Mouse (Mus musculus) embryonic facial prominence, embryonic 14.5 days (tissue): ENCODE results near the gene Tubb4a. TPM values are rescaled to one million over a fixed set of nuclear protein-coding genes. Genes with fewer than 3 reads are reported as not detected.
"Not testable (repeated sequence)": the region's sequence is repeated elsewhere in the genome, so short reads cannot be mapped to it uniquely, and the experiment has no call there.

ENCODE experiments used
- ATAC-seq: fragments of 200-750 bp; cut with Nextera tagmentation; 2 replicates; pipeline ENCODE4 v1.8.0; 2017; ENCODE audit warnings: low read depth, moderate number of reproducible peaks, moderate TSS enrichment
- DNase-seq: peaks from one replicate; pipeline ENCODE4 v3.0.0-alpha.2; 2015; ENCODE audit warnings: low spot score
- H3K27ac ChIP-seq: fragments of 300-500 bp; sonication (generic); replicated peaks from 2 replicates; pipeline ENCODE4 v1.5.1; 2014; ENCODE audit warnings: low read depth, mild to moderate bottlenecking, low read length, moderate library complexity
- H3K27me3 ChIP-seq: fragments of 300-500 bp; sonication (generic); replicated peaks from 2 replicates; pipeline ENCODE4 v1.6.1; 2014; ENCODE audit warnings: low read length; ENCODE audit not compliant: control insufficient read depth, insufficient read depth
- H3K36me3 ChIP-seq: fragments of 300-500 bp; sonication (generic); 2 replicates; pipeline ENCODE4 v1.6.1; 2014; ENCODE audit warnings: low read length, mixed read lengths; ENCODE audit not compliant: control insufficient read depth, insufficient read depth
- H3K4me1 ChIP-seq: fragments of 300-500 bp; sonication (generic); 2 replicates; pipeline ENCODE4 v1.6.1; 2014; ENCODE audit warnings: antibody characterized with exemption, low read length; ENCODE audit not compliant: control insufficient read depth, insufficient read depth
- H3K4me2 ChIP-seq: fragments of 300-500 bp; sonication (generic); 2 replicates; pipeline ENCODE4 v1.6.1; 2014; ENCODE audit warnings: low read depth, mild to moderate bottlenecking, low read length, moderate library complexity, mixed read lengths
- H3K4me3 ChIP-seq: fragments of 300-500 bp; sonication (generic); 2 replicates; pipeline ENCODE4 v1.5.1; 2014; ENCODE audit warnings: low read depth, mild to moderate bottlenecking, low read length
- H3K9ac ChIP-seq: fragments of 300-500 bp; sonication (generic); 2 replicates; pipeline ENCODE4 v1.6.1; 2014; ENCODE audit warnings: low read depth, mild to moderate bottlenecking, low read length, moderate library complexity, mixed read lengths
- H3K9me3 ChIP-seq: fragments of 300-500 bp; sonication (generic); 2 replicates; pipeline ENCODE4 v1.6.1; 2016; ENCODE audit warnings: low read length; ENCODE audit not compliant: control insufficient read depth
- WGBS: fragments of 180-500 bp; shearing (Covaris S2); extraction: QIAGEN DNeasy Blood & Tissue Kit; methylation state at CpG from one replicate; pipeline ENCODE4 v1.1.7; 2014; 5-methylcytosine and 5-hydroxymethylcytosine counted together
- polyA plus RNA-seq: library from polyadenylated mRNA; unstranded; fragments of >200 nt; fragmentation: Nextera tagmentation; extraction: Ambion mirVana; gene quantifications from 2 replicates; pipeline ENCODE4 v1.2.1, GENCODE M21; 2014

The Tubb4a gene
- polyA plus RNA-seq, 1 experiment from 2014 or later = 22.9 TPM

DNA sequence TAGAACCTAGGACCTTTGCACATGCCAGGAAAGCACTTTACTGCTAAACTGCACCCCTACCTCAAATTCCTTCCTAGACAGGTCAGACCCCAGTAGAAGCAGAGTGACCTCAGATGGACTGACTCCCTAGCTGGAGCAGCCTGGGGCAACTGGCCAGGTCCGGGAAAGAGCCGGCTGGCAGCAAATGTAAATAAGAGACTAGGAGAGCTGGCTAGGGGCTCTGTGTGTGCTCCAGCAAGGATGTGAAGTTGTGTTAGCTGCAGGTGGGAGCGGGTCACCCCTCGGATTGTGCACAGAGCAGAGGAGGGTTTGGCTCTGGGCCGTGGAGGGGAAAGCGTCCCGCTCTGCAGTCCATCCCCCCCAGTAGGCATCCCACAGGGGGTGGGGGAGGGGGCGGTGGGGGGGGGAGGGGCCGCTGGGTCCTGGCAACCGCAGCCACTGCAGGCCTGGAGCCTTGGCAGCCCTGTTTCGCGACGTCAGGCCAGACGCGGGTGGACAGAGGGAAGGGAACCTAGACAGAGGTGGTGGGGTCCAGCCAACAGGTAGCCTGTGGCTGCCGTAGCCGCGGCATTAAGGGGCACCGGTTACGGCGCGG, 28.6 kb downstream of the Tubb4a start, which contains the start of gene Crb3:
TSS of gene Crb3 (plus strand) at position 215 of the 595 bp plus-strand sequence.
- no peak for DNase-seq
- no peaks in the 10 kb centered on the region for H3K9me3 ChIP-seq
- peak within 1 kb of the TSS; percentile 81 for H3K4me3 ChIP-seq
- peak within 1 kb of the TSS; percentile 1; the same call in 1 of the 2 replicates for H3K27ac ChIP-seq
- H3K4me1 ChIP-seq = peaks cover 4% of the 10 kb centered on the region
- H3K9ac ChIP-seq = peak within 1 kb of the TSS; percentile 73
- H3K27me3 ChIP-seq = peaks cover 29% of the 10 kb centered on the region
- peak within 1 kb of the TSS; percentile 82 for H3K4me2 ChIP-seq
- peaks cover 4% of the 10 kb centered on the region; the same call in 1 of the 2 replicates for H3K36me3 ChIP-seq
- 2% methylated on average over 5 of the region's 22 CpGs for WGBS
- no peak for ATAC-seq

GRCm38 (mm10) chr17:57056246-57056645, 31.3 kb downstream of the Tubb4a start:
- ATAC-seq = no peak
- WGBS = 74% methylated on average over 3 of the region's 3 CpGs

DNA sequence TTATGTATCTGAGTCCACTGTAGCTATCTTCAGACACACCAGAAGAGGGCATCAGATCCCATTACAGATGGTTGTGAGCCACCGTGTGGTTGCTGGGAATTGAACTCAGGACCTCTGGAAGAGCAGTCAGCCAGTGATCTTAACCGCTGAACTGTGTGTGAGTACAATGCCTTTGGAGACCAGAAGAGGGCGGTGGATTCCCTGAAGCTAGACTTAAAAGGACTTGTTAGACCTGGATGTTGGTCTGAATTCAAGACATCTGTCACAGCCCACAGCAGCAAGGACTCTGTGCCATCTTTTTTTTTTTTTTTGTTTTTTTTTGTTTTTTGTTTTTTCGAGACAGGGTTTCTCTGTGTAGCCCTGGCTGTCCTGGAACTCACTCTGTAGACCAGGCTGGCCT, 35.9 kb downstream of the Tubb4a start:
- not testable (repeated sequence) for H3K4me3 ChIP-seq, ATAC-seq, H3K9ac ChIP-seq, H3K27me3 ChIP-seq, H3K27ac ChIP-seq, H3K9me3 ChIP-seq, H3K4me1 ChIP-seq, DNase-seq, H3K4me2 ChIP-seq
- peaks cover 19% of the 10 kb centered on the region; the same call in 1 of the 2 replicates for H3K36me3 ChIP-seq
- 83% methylated on average over 4 of the region's 4 CpGs for WGBS

More at GRCm38 (mm10) chr17:57056246-57056645, 31.3 kb downstream of the Tubb4a start:
- Histone ChIP-seq H3K4me1 (peaks cover 4% of the 10 kb centered on the region), H3K9ac (no peak overlapping the region), H3K9me3 (no peaks in the 10 kb centered on the region), H3K4me3 (no peak overlapping the region), H3K27me3 (peaks cover 5% of the 10 kb centered on the region), H3K36me3 (peaks cover 19% of the 10 kb centered on the region; the same call in 1 of the 2 replicates), H3K4me2 (no peak overlapping the region), H3K27ac (no peak overlapping the region)
- no peak for DNase-seq

- Histone ChIP-seq H3K4me2 (no peak overlapping the region), H3K27ac (no peak overlapping the region), H3K9ac (no peak overlapping the region), H3K4me1 (no peaks in the 10 kb centered on the region), H3K4me3 (no peak overlapping the region), H3K9me3 (no peaks in the 10 kb centered on the region), H3K36me3 (peaks cover 20% of the 10 kb centered on the region), H3K27me3 (no peaks in the 10 kb centered on the region)
- ATAC-seq = no peak
- WGBS = 93% methylated on average over 3 of the region's 3 CpGs
- no peak for DNase-seq
Observed at GRCm38 (mm10) chr17:57048816-57049215, 38.8 kb downstream of the Tubb4a start.

DNA sequence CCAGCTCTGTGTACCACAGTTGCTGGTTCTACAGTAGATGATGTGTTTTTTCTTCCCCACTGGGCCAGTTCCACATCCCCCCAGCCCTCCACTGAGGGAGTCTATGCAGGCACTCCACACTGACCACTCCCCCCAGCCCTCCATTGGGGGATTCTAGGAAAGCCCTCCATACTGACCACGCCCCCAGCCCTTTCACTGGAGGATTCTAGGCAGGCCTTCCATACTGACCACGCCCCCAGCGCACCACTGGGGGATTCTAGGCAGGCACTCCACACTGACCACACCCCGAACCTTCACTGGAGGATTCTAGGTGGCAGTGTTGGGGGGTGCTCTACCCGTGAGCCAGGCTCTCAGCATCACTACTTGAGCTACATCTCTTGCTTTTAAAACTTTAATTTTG, 40.2 kb downstream of the Tubb4a start:
- Histone ChIP-seq H3K27ac (no peak overlapping the region), H3K36me3 (peaks cover 9% of the 10 kb centered on the region), H3K9me3 (no peaks in the 10 kb centered on the region), H3K27me3 (no peaks in the 10 kb centered on the region), H3K4me1 (no peaks in the 10 kb centered on the region), H3K4me3 (no peak overlapping the region), H3K4me2 (no peak overlapping the region), H3K9ac (no peak overlapping the region)
- 33% methylated on average over 5 of the region's 5 CpGs for WGBS
- no peak for DNase-seq
- ATAC-seq = no peak; the same call in 1 of the 2 replicates

- Histone ChIP-seq H3K4me2 (no peak within 1 kb of the TSS), H3K9me3 (no peaks in the 10 kb centered on the region), H3K36me3 (peaks cover 5% of the 10 kb centered on the region; the same call in 1 of the 2 replicates), H3K27ac (no peak within 1 kb of the TSS), H3K4me1 (no peaks in the 10 kb centered on the region), H3K9ac (no peak within 1 kb of the TSS), H3K4me3 (no peak within 1 kb of the TSS), H3K27me3 (peaks cover 3% of the 10 kb centered on the region; the same call in 1 of the 2 replicates)
- WGBS = 76% methylated on average over 8 of the region's 8 CpGs
- no peak for ATAC-seq
- no peak for DNase-seq
Observed at GRCm38 (mm10) chr17:57041554-57041953, 46.0 kb downstream of the Tubb4a start, which contains the start of gene Slc25a41. TSS of gene Slc25a41 (minus strand) at chr17:57041654.

- Histone ChIP-seq H3K9ac (no peak overlapping the region), H3K9me3 (no peaks in the 10 kb centered on the region), H3K4me3 (no peak overlapping the region), H3K4me1 (no peaks in the 10 kb centered on the region), H3K36me3 (no peaks in the 10 kb centered on the region), H3K27ac (no peak overlapping the region), H3K4me2 (no peak overlapping the region), H3K27me3 (peaks cover 3% of the 10 kb centered on the region; the same call in 1 of the 2 replicates)
- no peak for DNase-seq
- WGBS = 39% methylated on average over 8 of the region's 8 CpGs
- no peak for ATAC-seq
Observed at GRCm38 (mm10) chr17:57038978-57039377, 48.6 kb downstream of the Tubb4a start.

- Histone ChIP-seq H3K4me2 (peak overlapping the region; percentile 66; the same call in 1 of the 2 replicates), H3K4me3 (peak overlapping the region; percentile 46; the same call in 1 of the 2 replicates), H3K9ac (no peak overlapping the region), H3K27ac (no peak overlapping the region), H3K27me3 (no peaks in the 10 kb centered on the region), H3K9me3 (no peaks in the 10 kb centered on the region), H3K4me1 (peaks cover 13% of the 10 kb centered on the region), H3K36me3 (peaks cover 9% of the 10 kb centered on the region)
- WGBS = 89% methylated on average over 4 of the region's 4 CpGs
- ATAC-seq (no peak), DNase-seq (no peak)
Observed at GRCm38 (mm10) chr17:57032854-57033253, 54.7 kb downstream of the Tubb4a start.
